Mouse (Mus musculus) kidney, embryonic 15.5 days (tissue): ENCODE measurements at regions not wholly inside any gene's neighbourhood (a gene's known extent, or its start where the extent isn't known, plus 50 kb on each side); places are given as distances from the start of the nearest gene placed in this dataset.

Experiments
- ATAC-seq: fragments of 200-750 bp; cut with Nextera tagmentation; replicated peaks from 2 replicates; pipeline ENCODE4 v1.8.0; 2017; ENCODE audit warnings: moderate TSS enrichment; ENCODE audit not compliant: low FRiP score
- H3K27ac ChIP-seq: fragments of 300-500 bp; sonication (generic); 2 replicates; pipeline ENCODE4 v1.5.1; 2015; ENCODE audit warnings: mild to moderate bottlenecking, inconsistent platforms
- H3K27me3 ChIP-seq: fragments of 300-500 bp; sonication (generic); 2 replicates; pipeline ENCODE4 v1.6.1; 2015; ENCODE audit warnings: inconsistent platforms
- H3K36me3 ChIP-seq: fragments of 300-500 bp; sonication (generic); 2 replicates; pipeline ENCODE4 v1.6.1; 2015; ENCODE audit warnings: inconsistent platforms
- H3K4me1 ChIP-seq: fragments of 300-500 bp; sonication (generic); 2 replicates; pipeline ENCODE4 v1.6.1; 2015; ENCODE audit warnings: inconsistent platforms
- H3K4me2 ChIP-seq: fragments of 300-500 bp; sonication (generic); 2 replicates; pipeline ENCODE4 v1.6.1; 2015; ENCODE audit warnings: moderate library complexity, mild to moderate bottlenecking, inconsistent platforms
- H3K4me3 ChIP-seq: fragments of 300-500 bp; sonication (generic); replicated peaks from 2 replicates; pipeline ENCODE4 v1.5.1; 2015; ENCODE audit warnings: mild to moderate bottlenecking, inconsistent platforms
- H3K9ac ChIP-seq: fragments of 300-500 bp; sonication (generic); 2 replicates; pipeline ENCODE4 v1.6.1; 2015; ENCODE audit warnings: mild to moderate bottlenecking, inconsistent platforms
- H3K9me3 ChIP-seq: fragments of 300-500 bp; sonication (generic); replicated peaks from 2 replicates; pipeline ENCODE4 v1.6.1; 2016; ENCODE audit warnings: inconsistent platforms
- WGBS: fragments of 180-500 bp; shearing (Covaris S2); methylation state at CpG from one replicate; pipeline ENCODE4 v1.1.7; 2015; ENCODE audit warnings: mixed read lengths; 5-methylcytosine and 5-hydroxymethylcytosine counted together

- Histone ChIP-seq H3K27ac (no peak overlapping the region), H3K9me3 (no peaks in the 10 kb centered on the region), H3K27me3 (no peaks in the 10 kb centered on the region), H3K4me1 (peaks cover 4% of the 10 kb centered on the region; the same call in 1 of the 2 replicates), H3K9ac (no peak overlapping the region), H3K4me3 (no peak overlapping the region), H3K36me3 (no peaks in the 10 kb centered on the region), H3K4me2 (no peak overlapping the region)
- WGBS: 25% methylated on average over 2 of the region's 2 CpGs
- no peak for ATAC-seq
Measured at GRCm38 (mm10) chr5:101169074-101169473, 323.6 kb downstream of the Gpat3 start.

GRCm38 (mm10) chr5:101163624-101164213 is 318.2 kb downstream of the Gpat3 start:
- Histone ChIP-seq H3K4me3 (no peak overlapping the region), H3K27me3 (no peaks in the 10 kb centered on the region), H3K9me3 (no peaks in the 10 kb centered on the region), H3K4me2 (no peak overlapping the region), H3K9ac (no peak overlapping the region), H3K36me3 (no peaks in the 10 kb centered on the region), H3K4me1 (peaks cover 12% of the 10 kb centered on the region), H3K27ac (0 out of 2 replicates have a peak overlapping the region, but pooled peaks have one; percentile 32)
- WGBS: 43% methylated on average over 8 of the region's 8 CpGs
- no peak for ATAC-seq

- Histone ChIP-seq H3K27me3 (no peaks in the 10 kb centered on the region), H3K4me1 (peaks cover 12% of the 10 kb centered on the region), H3K9me3 (no peaks in the 10 kb centered on the region), H3K9ac (no peak overlapping the region), H3K4me2 (0 out of 2 replicates have a peak overlapping the region, but pooled peaks have one; percentile 9), H3K27ac (peak overlapping the region; percentile 18; the same call in 1 of the 2 replicates), H3K4me3 (no peak overlapping the region), H3K36me3 (no peaks in the 10 kb centered on the region)
- 21% methylated on average over 5 of the region's 5 CpGs for WGBS
- ATAC-seq: peak; percentile 64
Measured at GRCm38 (mm10) chr5:101163112-101163511, 317.6 kb downstream of the Gpat3 start.

- Histone ChIP-seq H3K4me3 (no peak overlapping the region), H3K36me3 (no peaks in the 10 kb centered on the region), H3K27me3 (no peaks in the 10 kb centered on the region), H3K9ac (no peak overlapping the region), H3K9me3 (no peaks in the 10 kb centered on the region), H3K4me1 (no peaks in the 10 kb centered on the region), H3K27ac (no peak overlapping the region), H3K4me2 (no peak overlapping the region)
- WGBS: 68% methylated on average over 1 of the region's 1 CpGs
- ATAC-seq: no peak
Measured at GRCm38 (mm10) chr5:101157416-101157815, 311.9 kb downstream of the Gpat3 start.

GRCm38 (mm10) chr5:101146345-101146744 is 300.8 kb downstream of the Gpat3 start:
- H3K4me3 ChIP-seq: no peak overlapping the region
- no peak overlapping the region for H3K27ac ChIP-seq
- no peaks in the 10 kb centered on the region for H3K36me3 ChIP-seq
- no peak for ATAC-seq
- H3K4me2 ChIP-seq: no peak overlapping the region
- no peaks in the 10 kb centered on the region for H3K4me1 ChIP-seq
- no peaks in the 10 kb centered on the region for H3K27me3 ChIP-seq
- no peaks in the 10 kb centered on the region for H3K9me3 ChIP-seq
- WGBS: 81% methylated on average over 3 of the region's 3 CpGs
- H3K9ac ChIP-seq: no peak overlapping the region

- H3K36me3 ChIP-seq: no peaks in the 10 kb centered on the region
- ATAC-seq: peak; percentile 46
Measured at GRCm38 (mm10) chr5:101124941-101125453, 279.5 kb downstream of the Gpat3 start.

GRCm38 (mm10) chr5:101122914-101123313 is 277.4 kb downstream of the Gpat3 start:
- H3K4me2 ChIP-seq: no peak overlapping the region
- no peak overlapping the region for H3K4me3 ChIP-seq
- no peak for ATAC-seq
- H3K9me3 ChIP-seq: no peaks in the 10 kb centered on the region
- H3K27me3 ChIP-seq: no peaks in the 10 kb centered on the region
- H3K4me1 ChIP-seq: peaks cover 20% of the 10 kb centered on the region; the same call in 1 of the 2 replicates
- 92% methylated on average over 6 of the region's 6 CpGs for WGBS
- H3K27ac ChIP-seq: no peak overlapping the region
- no peaks in the 10 kb centered on the region for H3K36me3 ChIP-seq
- no peak overlapping the region for H3K9ac ChIP-seq

More at GRCm38 (mm10) chr5:101124941-101125453, 279.5 kb downstream of the Gpat3 start:
- H3K27ac ChIP-seq: peak overlapping the region; percentile 13; the same call in 1 of the 2 replicates
- peaks cover 20% of the 10 kb centered on the region; the same call in 1 of the 2 replicates for H3K4me1 ChIP-seq
- 36% methylated on average over 5 of the region's 5 CpGs for WGBS
- H3K27me3 ChIP-seq: no peaks in the 10 kb centered on the region
- no peak overlapping the region for H3K4me2 ChIP-seq
- H3K9me3 ChIP-seq: no peaks in the 10 kb centered on the region
- H3K9ac ChIP-seq: no peak overlapping the region
- no peak overlapping the region for H3K4me3 ChIP-seq

- Histone ChIP-seq H3K4me2 (no peak overlapping the region), H3K27me3 (no peaks in the 10 kb centered on the region), H3K9me3 (no peaks in the 10 kb centered on the region), H3K4me1 (peaks cover 16% of the 10 kb centered on the region; the same call in 1 of the 2 replicates), H3K9ac (no peak overlapping the region), H3K36me3 (no peaks in the 10 kb centered on the region), H3K4me3 (no peak overlapping the region), H3K27ac (no peak overlapping the region)
- no peak for ATAC-seq
- 32% methylated on average over 5 of the region's 5 CpGs for WGBS
Measured at GRCm38 (mm10) chr5:101120509-101121201, 275.1 kb downstream of the Gpat3 start.

- H3K4me2 ChIP-seq: 0 out of 2 replicates have a peak overlapping the region, but pooled peaks have one; percentile 7
Measured at GRCm38 (mm10) chr5:101112151-101112769, 266.7 kb downstream of the Gpat3 start.

GRCm38 (mm10) chr5:101111619-101112018 is 266.1 kb downstream of the Gpat3 start:
- H3K27ac ChIP-seq: peak overlapping the region; percentile 79
- H3K4me2 ChIP-seq: no peak overlapping the region
- 21% methylated on average over 4 of the region's 4 CpGs for WGBS
- no peaks in the 10 kb centered on the region for H3K36me3 ChIP-seq
- no peaks in the 10 kb centered on the region for H3K27me3 ChIP-seq
- H3K9ac ChIP-seq: no peak overlapping the region
- peaks cover 32% of the 10 kb centered on the region for H3K4me1 ChIP-seq
- no peak overlapping the region for H3K4me3 ChIP-seq
- no peaks in the 10 kb centered on the region for H3K9me3 ChIP-seq
- ATAC-seq: peak; percentile 59

More at GRCm38 (mm10) chr5:101112151-101112769, 266.7 kb downstream of the Gpat3 start:
- no peaks in the 10 kb centered on the region for H3K27me3 ChIP-seq
- no peak overlapping the region for H3K4me3 ChIP-seq
- H3K36me3 ChIP-seq: no peaks in the 10 kb centered on the region
- peak overlapping the region; percentile 79 for H3K27ac ChIP-seq
- H3K4me1 ChIP-seq: peaks cover 32% of the 10 kb centered on the region
- H3K9me3 ChIP-seq: no peaks in the 10 kb centered on the region
- ATAC-seq: peak; percentile 80
- 13% methylated on average over 7 of the region's 7 CpGs for WGBS
- H3K9ac ChIP-seq: no peak overlapping the region

- H3K9ac ChIP-seq: no peak overlapping the region
- no peak overlapping the region for H3K4me3 ChIP-seq
- 81% methylated on average over 11 of the region's 11 CpGs for WGBS
- no peaks in the 10 kb centered on the region for H3K27me3 ChIP-seq
- no peaks in the 10 kb centered on the region for H3K9me3 ChIP-seq
- ATAC-seq: no peak
- no peak overlapping the region for H3K27ac ChIP-seq
- H3K4me1 ChIP-seq: no peaks in the 10 kb centered on the region
- no peaks in the 10 kb centered on the region for H3K36me3 ChIP-seq
- H3K4me2 ChIP-seq: no peak overlapping the region
Measured at GRCm38 (mm10) chr5:101100975-101101699, 255.6 kb downstream of the Gpat3 start.
